ENCODE assay signal across 18 mouse cellular contexts in the genomic region with DNA sequence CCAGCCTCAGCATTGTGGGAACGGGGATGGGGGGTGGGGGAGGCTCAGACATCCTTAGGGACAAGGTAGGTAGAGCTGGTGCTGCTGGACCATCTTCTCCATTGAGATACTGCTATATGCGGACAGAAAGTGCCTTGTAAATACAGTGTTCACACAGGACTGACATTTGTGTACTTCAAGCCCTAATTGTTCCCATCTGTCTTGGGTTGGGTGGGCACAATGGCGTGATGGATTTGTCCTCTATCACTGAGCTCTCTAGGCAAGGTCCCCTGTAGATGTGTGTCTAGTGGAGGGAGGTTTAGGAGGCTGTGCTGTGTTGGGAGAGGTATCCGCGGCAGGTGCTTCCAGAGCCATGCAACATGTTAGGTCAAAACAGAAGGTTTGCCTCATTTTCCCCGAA. TPM values are rescaled to one million over a fixed set of nuclear protein-coding genes. Genes with fewer than 3 reads are reported as not detected.
DNase-seq lines count a peak whose midpoint lies in the region; ATAC-seq and TF ChIP-seq lines count a peak whose summit lies in the region.
"Had no signal": no experiment of that assay in that cellular context is flagged by ENCODE, and none has a peak within 500 bp of the region (broad histone marks: within the 10 kb centered on the region; RNA-seq: fewer than 3 reads in every experiment).

No protein-coding gene starts in this region.

- 88% methylated on average over 6 of the region's 6 CpGs for WGBS in heart, postnatal 0 days
- WGBS in neural tube, embryonic 12.5 days = 81% methylated on average over 6 of the region's 6 CpGs

- H3K4me3 ChIP-seq in heart, postnatal 0 days (ENCODE audit: low read depth, low read length) = no peak overlapping the region
- no peak overlapping the region for H3K4me3 ChIP-seq in neural tube, embryonic 12.5 days
- H3K4me3 ChIP-seq: limb, embryonic 15.5 days; liver, embryonic 15.5 days; stomach, embryonic 15.5 days had no signal

- no peak overlapping the region for H3K9ac ChIP-seq in heart, postnatal 0 days (replicated peaks; ENCODE audit: low read depth, low read length)
- no peak overlapping the region for H3K9ac ChIP-seq in neural tube, embryonic 12.5 days
- H3K9ac ChIP-seq: forebrain, postnatal 0 days; limb, embryonic 15.5 days; liver, embryonic 15.5 days; stomach, embryonic 15.5 days had no signal

- TF ChIP-seq EP300 in heart, postnatal 0 days (IDR thresholded peaks at IDR 0.05; ENCODE audit: low read depth) = no peak

- peak overlapping the region; percentile 90; the same call in 1 of the 2 replicates for H3K27ac ChIP-seq in heart, postnatal 0 days (ENCODE audit: low read depth)
- no peak overlapping the region for H3K27ac ChIP-seq in neural tube, embryonic 12.5 days
- H3K27ac ChIP-seq: limb, embryonic 15.5 days; liver, embryonic 15.5 days; stomach, embryonic 15.5 days had no signal

- DNase-seq in cerebellum, adult 9-10 months = peak; percentile 63
- no peak for DNase-seq in cerebellum, adult 8-10 months
- DNase-seq in heart, postnatal 0 days (ENCODE audit: low spot score) = no peak
- DNase-seq in heart, postnatal 4 days = no peak
- DNase-seq in neural tube, embryonic 10.5 days (ENCODE audit: extremely low spot score, low spot score) = no peak
- DNase-seq: adrenal gland, postnatal 25 days; forebrain, postnatal 0 days; kidney, adult 8-10 months; kidney, postnatal 14 days; thymus, adult 18-20 months had no signal

- no peaks in the 10 kb centered on the region for H3K36me3 ChIP-seq in heart, postnatal 0 days (replicated peaks; ENCODE audit: control insufficient read depth, insufficient read depth, low read length)
- H3K36me3 ChIP-seq in neural tube, embryonic 12.5 days = no peaks in the 10 kb centered on the region
- H3K36me3 ChIP-seq: limb, embryonic 15.5 days; liver, embryonic 15.5 days; stomach, embryonic 15.5 days had no signal

- peak overlapping the region; percentile 68 for H3K4me2 ChIP-seq in heart, postnatal 0 days (ENCODE audit: low read depth, low read length)
- H3K4me2 ChIP-seq in neural tube, embryonic 12.5 days (replicated peaks) = peak overlapping the region; percentile 89; the same call in 1 of the 2 replicates
- H3K4me2 ChIP-seq: limb, embryonic 15.5 days; liver, embryonic 15.5 days had no signal

- peaks cover 34% of the 10 kb centered on the region for H3K27me3 ChIP-seq in heart, postnatal 0 days (ENCODE audit: control insufficient read depth, insufficient read depth, low read length)
- peaks cover 63% of the 10 kb centered on the region for H3K27me3 ChIP-seq in neural tube, embryonic 12.5 days (replicated peaks)

- H3K9me3 ChIP-seq in heart, postnatal 0 days (replicated peaks; ENCODE audit: control insufficient read depth, low read length) = no peaks in the 10 kb centered on the region
- H3K9me3 ChIP-seq in neural tube, embryonic 12.5 days = no peaks in the 10 kb centered on the region
- H3K9me3 ChIP-seq: limb, embryonic 15.5 days; liver, embryonic 15.5 days; stomach, embryonic 15.5 days had no signal

- no peak for TF ChIP-seq CTCF in heart, postnatal 0 days (IDR thresholded peaks at IDR 0.05; ENCODE audit: low read depth)

- ATAC-seq in heart, postnatal 0 days (ENCODE audit: insufficient read depth, low read depth) = no peak
- ATAC-seq in neural tube, embryonic 12.5 days (ENCODE audit: low FRiP score, low read depth) = no peak
- no peak for ATAC-seq in CD4-positive, CD25-positive, alpha-beta regulatory T cell, adult 4 months
- no peak for ATAC-seq in erythroblast, adult 5-6 weeks (replicated peaks; ENCODE audit: low FRiP score, poor library complexity, severe bottlenecking)

- H3K4me1 ChIP-seq in heart, postnatal 0 days (ENCODE audit: control insufficient read depth, insufficient read depth) = peaks cover 53% of the 10 kb centered on the region
- H3K4me1 ChIP-seq in neural tube, embryonic 12.5 days = peaks cover 31% of the 10 kb centered on the region

RNA-seq across cellular contexts. Expression of a gene that starts 2.0 kb away (rescaled TPM):
- total RNA-seq in heart, postnatal 0 days (2014; rRNA removed; ENCODE audit: low replicate concordance) = 38.9 and 69.3 TPM in 2 replicates
- polyA plus RNA-seq in heart, postnatal 0 days (2015; fragmentation: Nextera tagmentation; extraction: Ambion mirVana) = 9.5 and 10.8 TPM in 2 replicates
- total RNA-seq in heart, postnatal 4 days (2021) = 10 to 100 TPM; 18.3 to 21.0 TPM
- 7.4 and 10.3 TPM in 2 replicates for polyA plus RNA-seq in neural tube, embryonic 12.5 days (2016; fragmentation: Nextera tagmentation; extraction: Ambion mirVana)
- not detected for polyA plus RNA-seq in CD4-positive, CD25-positive, alpha-beta regulatory T cell, adult 4 months (2017; shearing (Covaris generic))
- not detected in 2 replicates for total RNA-seq in erythroblast, adult 5-6 weeks (2015; ENCODE audit: low replicate concordance)
- not detected in 2 replicates for total RNA-seq in erythroblast, adult 5-6 weeks (2017; ENCODE audit: low replicate concordance)
- total RNA-seq: CH12.LX, MEL had no signal
- polyA plus RNA-seq: liver, embryonic 15.5 days had no signal

Comparison
In these comparisons a context has a peak if more than half of its experiments do, and no peak if none do; other contexts are left out.
1. RNA of a gene that starts 2.0 kb away (total RNA-seq): 38.9 to 69.3 TPM in heart, postnatal 0 days and 18.3 to 21.0 TPM in heart, postnatal 4 days; not detected in erythroblast, adult 5-6 weeks; every median in the first group is over 10 times any median in the second.